Mouse (Mus musculus): Measurements from ENCODE around the gene Fcmr. TPM values are rescaled to one million over a fixed set of nuclear protein-coding genes. Genes with fewer than 3 reads are reported as not detected.

The Fcmr gene
- 10.4 and 10.7 TPM in 2 replicates for polyA plus RNA-seq (2012; rRNA removed)

- H3K4me1 ChIP-seq (ENCODE audit: control insufficient read depth, insufficient read depth, insufficient read length, low read length) = no peaks in the 10 kb centered on the region
- H3K36me3 ChIP-seq (ENCODE audit: control insufficient read depth, insufficient read depth, low read length) = no peaks in the 10 kb centered on the region
- no peaks in the 10 kb centered on the region for H3K27me3 ChIP-seq (ENCODE audit: control insufficient read depth, insufficient read depth, low read length)
- H3K4me3 ChIP-seq (ENCODE audit: low read depth, low read length) = no peak within 1 kb of the TSS
- H3K27ac ChIP-seq (ENCODE audit: insufficient read depth, low read depth, low read length) = peak within 1 kb of the TSS; percentile 31; the same call in 1 of the 2 replicates
- TF ChIP-seq POLR2A (IDR thresholded peaks at IDR 0.05; ENCODE audit: low read depth, low read length) = no peak
- TF ChIP-seq CTCF (IDR thresholded peaks at IDR 0.05; ENCODE audit: extremely low read depth, insufficient read length, insufficient replicate concordance, low read depth, low read length) = no peak
- WGBS = 64% methylated on average over 7 of the region's 7 CpGs
Measured at GRCm38 (mm10) chr1:130865541-130866221, at the start of gene Fcmr. TSS of gene Fcmr (plus strand) at chr1:130865669.

- H3K4me1 ChIP-seq (ENCODE audit: control insufficient read depth, insufficient read depth, insufficient read length, low read length) = peaks cover 50% of the 10 kb centered on the region
- peak overlapping the region; percentile 78 for H3K27ac ChIP-seq (ENCODE audit: insufficient read depth, low read depth, low read length)
- H3K36me3 ChIP-seq (ENCODE audit: control insufficient read depth, insufficient read depth, low read length) = no peaks in the 10 kb centered on the region
- no peaks in the 10 kb centered on the region for H3K27me3 ChIP-seq (ENCODE audit: control insufficient read depth, insufficient read depth, low read length)
- TF ChIP-seq CTCF (IDR thresholded peaks at IDR 0.05; ENCODE audit: extremely low read depth, insufficient read length, insufficient replicate concordance, low read depth, low read length) (no peak), POLR2A (IDR thresholded peaks at IDR 0.05; ENCODE audit: low read depth, low read length) (no peak)
- no peak overlapping the region for H3K4me3 ChIP-seq (ENCODE audit: low read depth, low read length)
- WGBS = 21% methylated on average over 1 of the region's 1 CpGs
Measured at GRCm38 (mm10) chr1:130819737-130820136, 45.7 kb upstream of the Fcmr start.

- TF ChIP-seq CTCF (IDR thresholded peaks at IDR 0.05; ENCODE audit: extremely low read depth, insufficient read length, insufficient replicate concordance, low read depth, low read length) = no peak
- no peak; the same call in 1 of the 2 replicates for TF ChIP-seq POLR2A (IDR thresholded peaks at IDR 0.05; ENCODE audit: low read depth, low read length)
- H3K27ac ChIP-seq (ENCODE audit: insufficient read depth, low read depth, low read length) = peak overlapping the region; percentile 78
- H3K4me3 ChIP-seq (ENCODE audit: low read depth, low read length) = no peak overlapping the region
- H3K36me3 ChIP-seq (ENCODE audit: control insufficient read depth, insufficient read depth, low read length) = no peaks in the 10 kb centered on the region
- peaks cover 52% of the 10 kb centered on the region for H3K4me1 ChIP-seq (ENCODE audit: control insufficient read depth, insufficient read depth, insufficient read length, low read length)
- H3K27me3 ChIP-seq (ENCODE audit: control insufficient read depth, insufficient read depth, low read length) = no peaks in the 10 kb centered on the region
- 26% methylated on average over 7 of the region's 7 CpGs for WGBS
Measured at GRCm38 (mm10) chr1:130820316-130821148, 44.9 kb upstream of the Fcmr start.

DNA sequence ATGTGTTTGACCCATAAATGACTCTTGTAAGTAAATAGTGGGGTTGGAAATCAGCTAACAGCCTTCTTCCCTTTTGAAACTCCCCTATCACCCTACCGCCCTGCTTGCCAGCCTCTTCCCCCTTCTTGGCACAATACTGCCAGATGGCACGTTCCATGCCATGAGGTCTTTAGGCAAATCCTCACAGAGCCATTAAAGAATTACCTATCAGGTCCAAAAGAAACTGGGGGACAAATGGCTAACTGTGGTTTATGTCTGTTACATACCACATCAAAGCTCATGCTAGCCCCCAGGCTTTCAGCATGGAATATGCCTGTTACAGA lies 44.4 kb upstream of the Fcmr start:
- Histone ChIP-seq H3K4me1 (ENCODE audit: control insufficient read depth, insufficient read depth, insufficient read length, low read length) (peaks cover 53% of the 10 kb centered on the region), H3K27me3 (ENCODE audit: control insufficient read depth, insufficient read depth, low read length) (no peaks in the 10 kb centered on the region), H3K27ac (ENCODE audit: insufficient read depth, low read depth, low read length) (peak overlapping the region; percentile 76), H3K4me3 (ENCODE audit: low read depth, low read length) (no peak overlapping the region), H3K36me3 (ENCODE audit: control insufficient read depth, insufficient read depth, low read length) (no peaks in the 10 kb centered on the region)
- 21% methylated on average over 2 of the region's 2 CpGs for WGBS
- TF ChIP-seq CTCF (IDR thresholded peaks at IDR 0.05; ENCODE audit: extremely low read depth, insufficient read length, insufficient replicate concordance, low read depth, low read length) (no peak), POLR2A (IDR thresholded peaks at IDR 0.05; ENCODE audit: low read depth, low read length) (no peak)

GRCm38 (mm10) chr1:130821911-130822625 lies 43.4 kb upstream of the Fcmr start:
- WGBS = 23% methylated on average over 9 of the region's 9 CpGs
- Histone ChIP-seq H3K27me3 (ENCODE audit: control insufficient read depth, insufficient read depth, low read length) (no peaks in the 10 kb centered on the region), H3K36me3 (ENCODE audit: control insufficient read depth, insufficient read depth, low read length) (no peaks in the 10 kb centered on the region), H3K4me3 (ENCODE audit: low read depth, low read length) (no peak overlapping the region), H3K27ac (ENCODE audit: insufficient read depth, low read depth, low read length) (peak overlapping the region; percentile 86), H3K4me1 (ENCODE audit: control insufficient read depth, insufficient read depth, insufficient read length, low read length) (peaks cover 54% of the 10 kb centered on the region)
- TF ChIP-seq CTCF (IDR thresholded peaks at IDR 0.05; ENCODE audit: extremely low read depth, insufficient read length, insufficient replicate concordance, low read depth, low read length) = no peak
- TF ChIP-seq POLR2A (IDR thresholded peaks at IDR 0.05; ENCODE audit: low read depth, low read length) = no peak

DNA sequence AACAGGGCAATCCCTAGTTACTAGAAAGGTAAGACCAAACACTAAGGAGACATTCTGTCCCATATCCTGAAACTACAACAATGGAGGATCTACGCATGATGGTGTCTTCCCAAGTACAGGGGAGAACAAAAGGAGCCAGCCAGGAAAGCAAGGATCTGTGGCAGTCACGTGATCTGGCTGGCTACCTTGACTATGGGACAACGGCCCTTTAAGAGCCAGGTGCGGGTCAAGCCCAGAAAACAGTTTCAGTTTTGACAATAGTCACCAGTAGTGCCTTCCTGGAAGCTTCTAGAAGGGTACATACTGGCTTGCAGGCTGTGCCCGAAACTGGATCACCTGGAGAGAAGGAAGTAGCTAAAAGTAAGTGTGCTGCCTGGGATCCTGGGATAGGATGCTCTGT lies 39.0 kb upstream of the Fcmr start, which contains the start of gene Pigr:
Gene Pigr, plus strand, starts transcription at position 237 of the 400 bp plus-strand sequence.
- peak within 1 kb of the TSS; percentile 72 for H3K4me3 ChIP-seq (ENCODE audit: low read depth, low read length)

More for the DNA sequence above, 39.0 kb upstream of the Fcmr start, which contains the start of gene Pigr:
- 19% methylated on average over 5 of the region's 5 CpGs for WGBS
- TF ChIP-seq CTCF (IDR thresholded peaks at IDR 0.05; ENCODE audit: extremely low read depth, insufficient read length, insufficient replicate concordance, low read depth, low read length) = no peak
- peak; percentile 36; the same call in 1 of the 2 replicates for TF ChIP-seq POLR2A (IDR thresholded peaks at IDR 0.05; ENCODE audit: low read depth, low read length)
- H3K27ac ChIP-seq (ENCODE audit: insufficient read depth, low read depth, low read length) = peak within 1 kb of the TSS; percentile 96
- H3K36me3 ChIP-seq (ENCODE audit: control insufficient read depth, insufficient read depth, low read length) = peaks cover 15% of the 10 kb centered on the region
- H3K27me3 ChIP-seq (ENCODE audit: control insufficient read depth, insufficient read depth, low read length) = no peaks in the 10 kb centered on the region
- peaks cover 29% of the 10 kb centered on the region for H3K4me1 ChIP-seq (ENCODE audit: control insufficient read depth, insufficient read depth, insufficient read length, low read length)
